Mouse (Mus musculus) olfactory bulb, adult 2 months (tissue): Measurements from ENCODE around the gene Cep350.

Experiments used
- CTCF ChIP-seq: fragments of 200-500 bp; IDR thresholded peaks from 2 replicates; pipeline ENCODE4 v1.5.1; 2012; ENCODE audit warnings: low read depth, mild to moderate bottlenecking, low read length, moderate library complexity; ENCODE audit not compliant: insufficient read depth
- POLR2A ChIP-seq: fragments of 200-500 bp; IDR thresholded peaks from 2 replicates; pipeline ENCODE4 v1.6.1; 2012; ENCODE audit warnings: mild to moderate bottlenecking, low read depth, low read length, moderate library complexity; ENCODE audit not compliant: insufficient read depth

- TF ChIP-seq CTCF: no peak
- TF ChIP-seq POLR2A: no peak
Measured at GRCm38 (mm10) chr1:155831958-155832357, 141.1 kb downstream of the Cep350 start.
